Mouse (Mus musculus): ENCODE measurements around the gene Fyttd1. TPM values are rescaled to one million over a fixed set of nuclear protein-coding genes. Genes with fewer than 3 reads are reported as not detected.
"Not testable (repeated sequence)": the region's sequence is repeated elsewhere in the genome, so short reads cannot be mapped to it uniquely, and the experiment has no call there.

Gene Fyttd1
- polyA plus RNA-seq, 1 experiment from 2014 or later = 166 TPM

GRCm38 (mm10) chr16:32913212-32913611 lies 35.9 kb downstream of the Fyttd1 start:
- Histone ChIP-seq H3K4me2 (ENCODE audit: low read length) (peak overlapping the region; percentile 76), H3K9ac (ENCODE audit: low read length) (no peak overlapping the region), H3K27me3 (ENCODE audit: control insufficient read depth, insufficient read depth, low read length) (no peaks in the 10 kb centered on the region), H3K4me3 (ENCODE audit: control insufficient read depth in 1 of 2, insufficient read depth in 1 of 2, low read depth in 1 of 2, low read length in 2 of 2) (peak overlapping the region in 1 of 2 experiments; percentile 99; a peak in 1 of 4 replicates), H3K36me3 (ENCODE audit: control insufficient read depth, insufficient read depth, low read length) (no peaks in the 10 kb centered on the region), H3K4me1 (ENCODE audit: control insufficient read depth in 2 of 2, insufficient read depth in 2 of 2, low read length in 2 of 2) (peaks cover 2 to 6% of the 10 kb centered on the region in 2 experiments; a peak in 2 of 4 replicates), H3K9me3 (ENCODE audit: control insufficient read depth, low read length) (no peaks in the 10 kb centered on the region), H3K27ac (replicated peaks in 1 of 2; ENCODE audit: control insufficient read depth in 1 of 2, insufficient read depth in 1 of 2, low read depth in 2 of 2, low read length in 2 of 2) (no peak overlapping the region)
- WGBS = 59% methylated on average over 7 of the region's 7 CpGs
- no peak for ATAC-seq (ENCODE audit: insufficient number of reproducible peaks, insufficient read depth, low FRiP score, low read depth)

- ATAC-seq (ENCODE audit: insufficient number of reproducible peaks, insufficient read depth, low FRiP score, low read depth) = peak; percentile 90
- H3K4me2 ChIP-seq (ENCODE audit: low read length) = peak within 1 kb of the TSS; percentile 76
- H3K9me3 ChIP-seq (ENCODE audit: control insufficient read depth, low read length) = no peaks in the 10 kb centered on the region
- no peaks in the 10 kb centered on the region for H3K36me3 ChIP-seq (ENCODE audit: control insufficient read depth, insufficient read depth, low read length)
- WGBS = under 1% methylated on average over 85 of the region's 85 CpGs
- H3K27me3 ChIP-seq (ENCODE audit: control insufficient read depth, insufficient read depth, low read length) = no peaks in the 10 kb centered on the region
- H3K4me1 ChIP-seq (ENCODE audit: control insufficient read depth in 2 of 2, insufficient read depth in 2 of 2, low read length in 2 of 2) = peaks cover 2 to 6% of the 10 kb centered on the region in 2 experiments; a peak in 2 of 4 replicates
- H3K4me3 ChIP-seq (ENCODE audit: control insufficient read depth in 1 of 2, insufficient read depth in 1 of 2, low read depth in 1 of 2, low read length in 2 of 2) = peak within 1 kb of the TSS; percentile 84 to 99
- H3K27ac ChIP-seq (replicated peaks in 1 of 2; ENCODE audit: control insufficient read depth in 1 of 2, insufficient read depth in 1 of 2, low read depth in 2 of 2, low read length in 2 of 2) = peak within 1 kb of the TSS; percentile 34 to 88
- peak within 1 kb of the TSS; percentile 98 for H3K9ac ChIP-seq (ENCODE audit: low read length)
These were observed 36.9 kb downstream of the Fyttd1 start, which contains the start of gene Lrch3 for GRCm38 (mm10) chr16:32913937-32914881. TSS of gene Lrch3 (plus strand) at chr16:32914100.

GRCm38 (mm10) chr16:32915292-32916068 lies 38.2 kb downstream of the Fyttd1 start:
- 70% methylated on average over 9 of the region's 9 CpGs for WGBS

GRCm38 (mm10) chr16:32926629-32927028 lies 49.3 kb downstream of the Fyttd1 start:
- not testable (repeated sequence) for H3K27ac ChIP-seq (replicated peaks in 1 of 2; ENCODE audit: control insufficient read depth in 1 of 2, insufficient read depth in 1 of 2, low read depth in 2 of 2, low read length in 2 of 2); H3K27me3 ChIP-seq (ENCODE audit: control insufficient read depth, insufficient read depth, low read length); H3K9me3 ChIP-seq (ENCODE audit: control insufficient read depth, low read length); ATAC-seq (ENCODE audit: insufficient number of reproducible peaks, insufficient read depth, low FRiP score, low read depth); H3K4me1 ChIP-seq (ENCODE audit: control insufficient read depth in 2 of 2, insufficient read depth in 2 of 2, low read length in 2 of 2); H3K4me2 ChIP-seq (ENCODE audit: low read length); H3K4me3 ChIP-seq (ENCODE audit: control insufficient read depth in 1 of 2, insufficient read depth in 1 of 2, low read depth in 1 of 2, low read length in 2 of 2); H3K9ac ChIP-seq (ENCODE audit: low read length)
- peaks cover 12% of the 10 kb centered on the region; the same call in 1 of the 2 replicates for H3K36me3 ChIP-seq (ENCODE audit: control insufficient read depth, insufficient read depth, low read length)
- WGBS = 93% methylated on average over 9 of the region's 9 CpGs

More at GRCm38 (mm10) chr16:32915292-32916068, 38.2 kb downstream of the Fyttd1 start:
- H3K9me3 ChIP-seq (ENCODE audit: control insufficient read depth, low read length) = no peaks in the 10 kb centered on the region
- no peak for ATAC-seq (ENCODE audit: insufficient number of reproducible peaks, insufficient read depth, low FRiP score, low read depth)
- H3K4me2 ChIP-seq (ENCODE audit: low read length) = peak overlapping the region; percentile 76
- peaks cover 3% of the 10 kb centered on the region; the same call in 1 of the 2 replicates for H3K36me3 ChIP-seq (ENCODE audit: control insufficient read depth, insufficient read depth, low read length)
- H3K9ac ChIP-seq (ENCODE audit: low read length) = peak overlapping the region; percentile 98; the same call in 1 of the 2 replicates
- H3K27ac ChIP-seq (replicated peaks in 1 of 2; ENCODE audit: control insufficient read depth in 1 of 2, insufficient read depth in 1 of 2, low read depth in 2 of 2, low read length in 2 of 2) = no peak overlapping the region
- H3K27me3 ChIP-seq (ENCODE audit: control insufficient read depth, insufficient read depth, low read length) = no peaks in the 10 kb centered on the region
- peaks cover 2 to 6% of the 10 kb centered on the region in 2 experiments; a peak in 2 of 4 replicates for H3K4me1 ChIP-seq (ENCODE audit: control insufficient read depth in 2 of 2, insufficient read depth in 2 of 2, low read length in 2 of 2)
- H3K4me3 ChIP-seq (ENCODE audit: control insufficient read depth in 1 of 2, insufficient read depth in 1 of 2, low read depth in 1 of 2, low read length in 2 of 2) = peak overlapping the region; percentile 13 to 99; a peak in 3 of 4 replicates

GRCm38 (mm10) chr16:32927044-32927443 lies 49.7 kb downstream of the Fyttd1 start:
- Histone ChIP-seq H3K36me3 (ENCODE audit: control insufficient read depth, insufficient read depth, low read length) (peaks cover 12% of the 10 kb centered on the region; the same call in 1 of the 2 replicates), H3K4me1 (ENCODE audit: control insufficient read depth in 2 of 2, insufficient read depth in 2 of 2, low read length in 2 of 2) (no peaks in the 10 kb centered on the region), H3K9ac (ENCODE audit: low read length) (no peak overlapping the region), H3K4me2 (ENCODE audit: low read length) (no peak overlapping the region), H3K9me3 (ENCODE audit: control insufficient read depth, low read length) (no peaks in the 10 kb centered on the region), H3K27me3 (ENCODE audit: control insufficient read depth, insufficient read depth, low read length) (no peaks in the 10 kb centered on the region), H3K4me3 (ENCODE audit: control insufficient read depth in 1 of 2, insufficient read depth in 1 of 2, low read depth in 1 of 2, low read length in 2 of 2) (no peak overlapping the region), H3K27ac (replicated peaks in 1 of 2; ENCODE audit: control insufficient read depth in 1 of 2, insufficient read depth in 1 of 2, low read depth in 2 of 2, low read length in 2 of 2) (no peak overlapping the region)
- no peak for ATAC-seq (ENCODE audit: insufficient number of reproducible peaks, insufficient read depth, low FRiP score, low read depth)
- WGBS = 92% methylated on average over 8 of the region's 8 CpGs

- no peaks in the 10 kb centered on the region for H3K27me3 ChIP-seq (ENCODE audit: control insufficient read depth, insufficient read depth, low read length)
- peaks cover 0 to under 1% of the 10 kb centered on the region in 2 experiments; a peak in 2 of 4 replicates for H3K4me1 ChIP-seq (ENCODE audit: control insufficient read depth in 2 of 2, insufficient read depth in 2 of 2, low read length in 2 of 2)
- no peak overlapping the region for H3K4me2 ChIP-seq (ENCODE audit: low read length)
- no peak overlapping the region for H3K27ac ChIP-seq (replicated peaks in 1 of 2; ENCODE audit: control insufficient read depth in 1 of 2, insufficient read depth in 1 of 2, low read depth in 2 of 2, low read length in 2 of 2)
- peaks cover 8% of the 10 kb centered on the region; the same call in 1 of the 2 replicates for H3K36me3 ChIP-seq (ENCODE audit: control insufficient read depth, insufficient read depth, low read length)
- ATAC-seq (ENCODE audit: insufficient number of reproducible peaks, insufficient read depth, low FRiP score, low read depth) = no peak
- H3K9ac ChIP-seq (ENCODE audit: low read length) = no peak overlapping the region
- 46% methylated on average over 2 of the region's 2 CpGs for WGBS
- H3K4me3 ChIP-seq (ENCODE audit: control insufficient read depth in 1 of 2, insufficient read depth in 1 of 2, low read depth in 1 of 2, low read length in 2 of 2) = no peak overlapping the region
- H3K9me3 ChIP-seq (ENCODE audit: control insufficient read depth, low read length) = no peaks in the 10 kb centered on the region
These were observed 52.6 kb downstream of the Fyttd1 start for GRCm38 (mm10) chr16:32929918-32930317.

GRCm38 (mm10) chr16:32934470-32934869 lies 57.2 kb downstream of the Fyttd1 start:
- H3K36me3 ChIP-seq (ENCODE audit: control insufficient read depth, insufficient read depth, low read length) = no peaks in the 10 kb centered on the region

More at GRCm38 (mm10) chr16:32934470-32934869, 57.2 kb downstream of the Fyttd1 start:
- Histone ChIP-seq H3K27ac (replicated peaks in 1 of 2; ENCODE audit: control insufficient read depth in 1 of 2, insufficient read depth in 1 of 2, low read depth in 2 of 2, low read length in 2 of 2) (no peak overlapping the region; a peak in 1 of 4 replicates), H3K4me3 (ENCODE audit: control insufficient read depth in 1 of 2, insufficient read depth in 1 of 2, low read depth in 1 of 2, low read length in 2 of 2) (no peak overlapping the region), H3K9me3 (ENCODE audit: control insufficient read depth, low read length) (no peaks in the 10 kb centered on the region), H3K4me1 (ENCODE audit: control insufficient read depth in 2 of 2, insufficient read depth in 2 of 2, low read length in 2 of 2) (peaks cover 2 to 20% of the 10 kb centered on the region in 2 experiments), H3K27me3 (ENCODE audit: control insufficient read depth, insufficient read depth, low read length) (no peaks in the 10 kb centered on the region), H3K9ac (ENCODE audit: low read length) (no peak overlapping the region), H3K4me2 (ENCODE audit: low read length) (no peak overlapping the region)
- WGBS = 89% methylated on average over 2 of the region's 2 CpGs
- ATAC-seq (ENCODE audit: insufficient number of reproducible peaks, insufficient read depth, low FRiP score, low read depth) = no peak

Measured in heart, embryonic 14.5 days (tissue).